Mouse (Mus musculus) lung, postnatal 0 days (tissue): ENCODE results near the gene Hip1. TPM values are rescaled to one million over a fixed set of nuclear protein-coding genes. Genes with fewer than 3 reads are reported as not detected.

Source experiments
- ATAC-seq: fragments of 200-750 bp; cut with Nextera tagmentation; 2 replicates; pipeline ENCODE4 v1.8.0; 2017; ENCODE audit warnings: moderate library complexity
- DNase-seq: peaks from one replicate; pipeline ENCODE4 v3.0.0-alpha.2; 2016; ENCODE audit warnings: low spot score
- H3K27ac ChIP-seq: fragments of 300-500 bp; sonication (generic); 2 replicates; pipeline ENCODE4 v1.5.1; 2014; ENCODE audit warnings: antibody characterized with exemption, mild to moderate bottlenecking, low read length, mixed read lengths
- H3K27me3 ChIP-seq: fragments of 300-500 bp; sonication (generic); replicated peaks from 2 replicates; pipeline ENCODE4 v1.6.1; 2014; ENCODE audit warnings: low read length, mixed read lengths; ENCODE audit not compliant: insufficient read depth
- H3K36me3 ChIP-seq: fragments of 300-500 bp; sonication (generic); 2 replicates; pipeline ENCODE4 v1.6.1; 2014; ENCODE audit warnings: low read length, mixed read lengths; ENCODE audit not compliant: insufficient read depth
- H3K4me1 ChIP-seq: fragments of 300-500 bp; sonication (generic); 2 replicates; pipeline ENCODE4 v1.6.1; 2014; ENCODE audit warnings: antibody characterized with exemption, low read depth, low read length, mixed read lengths; ENCODE audit not compliant: insufficient read depth
- H3K4me2 ChIP-seq: fragments of 300-500 bp; sonication (generic); replicated peaks from 2 replicates; pipeline ENCODE4 v1.6.1; 2014; ENCODE audit warnings: low read depth, mild to moderate bottlenecking, low read length, moderate library complexity, mixed read lengths
- H3K4me3 ChIP-seq: fragments of 300-500 bp; sonication (generic); 2 replicates; pipeline ENCODE4 v1.5.1; 2014; ENCODE audit warnings: low read depth, low read length
- H3K9ac ChIP-seq: fragments of 300-500 bp; sonication (generic); replicated peaks from 2 replicates; pipeline ENCODE4 v1.6.1; 2014; ENCODE audit warnings: low read depth, mild to moderate bottlenecking
- H3K9me3 ChIP-seq: fragments of 300-500 bp; sonication (generic); 2 replicates; pipeline ENCODE4 v1.6.1; 2016; ENCODE audit warnings: low read length, mixed read lengths
- CTCF ChIP-seq: IDR thresholded peaks from 2 replicates; pipeline ENCODE4 v1.5.1; 2016; ENCODE audit warnings: antibody characterized with exemption, mild to moderate bottlenecking
- EP300 ChIP-seq: IDR thresholded peaks from 2 replicates; pipeline ENCODE4 v1.6.1; 2016; ENCODE audit warnings: antibody characterized with exemption, mild to moderate bottlenecking, control low read depth
- WGBS: fragments of 180-500 bp; shearing (Covaris S2); extraction: QIAGEN DNeasy Blood & Tissue Kit; methylation state at CpG from one replicate; pipeline ENCODE4 v1.1.7; 2014; 5-methylcytosine and 5-hydroxymethylcytosine counted together
- polyA plus RNA-seq: library from polyadenylated mRNA; unstranded; fragments of >200 nt; fragmentation: Nextera tagmentation; extraction: Ambion mirVana; gene quantifications from 2 replicates; pipeline ENCODE4 v1.2.1, GENCODE M21; 2015

Hip1 gene
- polyA plus RNA-seq, 1 experiment from 2014 or later: 17.7 TPM

DNA sequence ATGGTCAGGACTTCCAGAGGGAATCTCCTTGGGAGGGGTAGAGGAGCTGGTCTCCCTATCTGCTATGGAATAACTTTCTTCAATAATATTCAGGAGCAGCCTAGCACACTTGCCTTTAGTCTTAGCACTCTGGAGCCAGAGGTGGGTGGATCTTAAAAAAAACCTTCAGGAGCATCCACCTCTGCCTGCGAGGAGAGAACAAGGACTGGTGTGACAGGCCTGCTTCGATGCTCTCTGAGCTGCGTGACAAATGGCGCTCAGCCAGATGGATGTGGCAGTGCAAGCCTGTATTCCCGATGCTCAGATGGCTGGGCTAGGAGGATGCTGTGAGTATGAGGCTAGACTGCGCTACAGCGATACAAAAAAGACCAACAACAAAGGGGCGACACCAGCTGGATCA, 93.8 kb downstream of the Hip1 start:
- no peak for DNase-seq
- H3K4me2 ChIP-seq: no peak overlapping the region
- ATAC-seq: no peak
- WGBS: 91% methylated on average over 8 of the region's 8 CpGs
- H3K9ac ChIP-seq: no peak overlapping the region
- no peaks in the 10 kb centered on the region for H3K4me1 ChIP-seq
- no peak overlapping the region for H3K4me3 ChIP-seq
- TF ChIP-seq CTCF: no peak
- 0 out of 2 replicates have a peak, but pooled peaks cover 4% of the 10 kb centered on the region for H3K36me3 ChIP-seq
- H3K27me3 ChIP-seq: no peaks in the 10 kb centered on the region
- no peak overlapping the region for H3K27ac ChIP-seq
- H3K9me3 ChIP-seq: no peaks in the 10 kb centered on the region

DNA sequence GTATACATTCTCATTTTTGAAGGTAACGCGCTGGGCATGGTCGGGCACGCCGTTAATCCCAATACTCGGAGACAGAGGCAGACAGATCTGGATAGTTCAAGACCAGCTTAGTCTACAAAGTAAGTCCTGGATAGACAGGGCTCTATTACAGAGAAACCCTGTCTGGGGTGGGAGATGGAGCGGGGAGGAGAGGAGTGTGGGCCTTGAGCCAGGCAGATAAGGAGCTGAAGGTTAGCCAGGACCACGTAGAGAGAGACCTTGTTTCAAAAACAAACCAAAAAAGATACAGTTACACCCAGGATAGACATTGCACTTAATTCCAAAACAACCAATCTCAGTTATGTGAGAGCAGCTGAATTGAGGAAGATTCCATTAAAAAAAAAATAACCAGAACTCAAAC, 99.2 kb downstream of the Hip1 start:
- Histone ChIP-seq H3K4me1 (no peaks in the 10 kb centered on the region), H3K9me3 (no peaks in the 10 kb centered on the region), H3K27me3 (no peaks in the 10 kb centered on the region), H3K27ac (no peak overlapping the region), H3K36me3 (peaks cover 5% of the 10 kb centered on the region; the same call in 1 of the 2 replicates), H3K4me2 (no peak overlapping the region), H3K4me3 (no peak overlapping the region), H3K9ac (no peak overlapping the region)
- ATAC-seq (no peak), DNase-seq (no peak)
- no peak for TF ChIP-seq CTCF
- WGBS: 90% methylated on average over 8 of the region's 8 CpGs

DNA sequence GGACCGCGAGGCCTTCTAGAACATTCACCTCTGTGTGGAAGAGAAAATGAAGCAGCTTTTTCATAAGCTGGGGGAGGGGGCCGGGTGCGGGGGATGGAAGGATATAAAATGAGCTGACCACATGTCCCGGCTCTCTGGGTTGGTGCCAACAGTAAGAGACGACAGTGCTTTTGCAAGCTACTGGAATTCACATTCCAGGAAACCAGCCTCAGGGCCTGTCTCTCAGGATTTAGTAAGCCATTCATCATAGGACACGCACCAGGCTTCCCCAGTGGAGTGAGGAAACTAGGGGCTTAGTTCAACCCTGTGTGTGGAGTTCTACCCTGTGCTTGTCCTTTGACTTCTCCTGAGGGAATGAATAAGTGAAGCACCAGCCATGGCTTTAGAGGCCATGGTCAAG, 102.5 kb downstream of the Hip1 start:
- no peak overlapping the region for H3K4me2 ChIP-seq
- no peaks in the 10 kb centered on the region for H3K9me3 ChIP-seq
- no peak overlapping the region for H3K27ac ChIP-seq
- H3K36me3 ChIP-seq: peaks cover 5% of the 10 kb centered on the region; the same call in 1 of the 2 replicates
- H3K27me3 ChIP-seq: no peaks in the 10 kb centered on the region
- H3K9ac ChIP-seq: no peak overlapping the region
- 59% methylated on average over 7 of the region's 7 CpGs for WGBS
- ATAC-seq: peak; percentile 65
- DNase-seq: peak; percentile 79
- no peak overlapping the region for H3K4me3 ChIP-seq
- TF ChIP-seq CTCF: no peak
- no peak for TF ChIP-seq EP300
- no peaks in the 10 kb centered on the region for H3K4me1 ChIP-seq

DNA sequence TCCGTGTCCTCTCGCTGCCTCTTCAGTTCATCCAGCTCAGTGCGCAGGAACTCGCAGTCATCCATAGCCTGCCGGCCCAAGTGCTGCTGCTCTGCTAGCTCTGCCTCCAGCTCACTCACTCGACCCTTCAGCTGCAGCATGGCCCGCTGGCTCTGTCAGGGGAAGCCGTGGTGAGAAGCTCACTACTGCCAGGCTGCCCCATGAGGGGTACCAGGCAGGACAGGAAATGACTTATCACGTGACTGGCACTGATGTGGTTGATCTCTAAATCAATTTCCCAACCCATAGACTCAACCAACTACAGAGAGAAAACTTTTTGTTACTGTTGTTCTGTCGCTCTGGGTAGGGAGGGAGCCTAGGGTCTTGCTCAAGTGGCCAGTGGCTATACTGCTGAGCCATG, 109.9 kb downstream of the Hip1 start:
- Histone ChIP-seq H3K9me3 (no peaks in the 10 kb centered on the region), H3K4me1 (no peaks in the 10 kb centered on the region), H3K27me3 (no peaks in the 10 kb centered on the region), H3K27ac (no peak overlapping the region), H3K4me3 (no peak overlapping the region), H3K36me3 (peaks cover 13% of the 10 kb centered on the region), H3K4me2 (no peak overlapping the region), H3K9ac (no peak overlapping the region)
- TF ChIP-seq EP300 (no peak), CTCF (no peak)
- DNase-seq: no peak
- ATAC-seq: no peak
- 96% methylated on average over 10 of the region's 10 CpGs for WGBS

DNA sequence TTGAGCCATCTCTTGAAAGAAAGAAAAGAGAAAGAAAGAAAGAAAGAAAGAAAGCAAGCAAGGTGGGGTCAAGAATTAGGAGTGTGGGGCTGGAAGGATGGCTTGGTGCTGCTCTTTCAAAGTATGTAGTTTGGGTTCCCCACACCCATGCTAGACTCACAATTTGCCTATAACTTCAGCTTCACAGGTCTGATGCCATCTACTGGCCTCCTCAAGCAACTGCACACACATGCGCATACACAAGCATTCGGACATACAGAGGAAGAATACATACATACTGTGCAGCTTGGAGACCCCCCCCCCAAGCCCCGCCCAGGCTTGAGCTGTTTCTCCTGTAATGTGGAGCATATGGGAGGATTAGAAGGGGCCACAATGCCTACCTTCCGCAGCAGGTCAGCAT, 111.1 kb downstream of the Hip1 start:
- DNase-seq (no peak), ATAC-seq (no peak)
- 99% methylated on average over 4 of the region's 4 CpGs for WGBS
- Histone ChIP-seq H3K27me3 (no peaks in the 10 kb centered on the region), H3K36me3 (peaks cover 19% of the 10 kb centered on the region), H3K27ac (no peak overlapping the region), H3K4me1 (no peaks in the 10 kb centered on the region), H3K4me2 (no peak overlapping the region), H3K9me3 (no peaks in the 10 kb centered on the region), H3K9ac (no peak overlapping the region), H3K4me3 (no peak overlapping the region)
- TF ChIP-seq EP300: no peak
- peak; percentile 30 for TF ChIP-seq CTCF

DNA sequence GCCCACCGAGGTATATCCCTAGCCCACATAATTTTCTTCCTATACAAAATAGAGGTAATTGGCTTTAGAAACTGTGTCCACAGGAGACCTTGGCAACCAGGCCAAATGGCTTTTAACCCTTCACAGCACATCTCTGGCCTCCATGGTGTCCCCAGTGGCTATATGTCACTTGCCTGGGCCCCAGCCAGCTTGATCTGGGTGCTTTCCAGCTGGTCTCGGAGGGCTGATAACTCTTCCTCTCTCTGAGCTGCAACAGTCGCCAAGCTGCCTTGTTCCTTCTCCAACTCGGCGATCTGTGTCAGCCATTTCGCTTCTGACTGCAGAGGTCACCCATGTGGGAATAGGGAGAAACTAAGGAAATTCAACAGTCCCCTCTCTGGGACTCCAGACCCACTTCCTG, 113.8 kb downstream of the Hip1 start:
- H3K4me1 ChIP-seq: no peaks in the 10 kb centered on the region
- TF ChIP-seq EP300 (no peak), CTCF (no peak)
- no peak overlapping the region for H3K4me3 ChIP-seq
- no peaks in the 10 kb centered on the region for H3K9me3 ChIP-seq
- WGBS: 67% methylated on average over 6 of the region's 6 CpGs
- no peaks in the 10 kb centered on the region for H3K27me3 ChIP-seq
- no peak for DNase-seq
- H3K27ac ChIP-seq: no peak overlapping the region
- H3K36me3 ChIP-seq: peaks cover 32% of the 10 kb centered on the region
- no peak overlapping the region for H3K9ac ChIP-seq
- H3K4me2 ChIP-seq: no peak overlapping the region
- no peak for ATAC-seq

DNA sequence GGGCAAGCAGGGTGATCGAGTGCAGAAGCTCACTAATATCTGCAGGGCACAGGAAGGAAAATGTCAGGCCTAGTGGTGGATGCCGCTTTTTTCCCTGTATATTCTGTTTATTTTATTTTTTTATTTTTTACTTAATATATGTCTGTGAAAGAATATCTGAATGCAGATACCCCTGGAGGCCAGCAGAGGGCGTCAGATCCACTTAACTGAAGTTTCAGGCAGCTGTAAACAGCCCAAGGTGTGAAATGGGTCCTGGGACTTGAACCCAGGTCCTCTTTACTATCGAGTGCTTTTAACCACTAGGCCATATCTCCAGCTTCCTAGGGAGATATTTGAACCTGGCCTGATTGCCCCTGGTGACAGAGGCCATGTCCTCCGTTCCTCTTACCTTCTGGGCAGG, 116.1 kb downstream of the Hip1 start:
- 67% methylated on average over 5 of the region's 5 CpGs for WGBS
- Histone ChIP-seq H3K27ac (no peak overlapping the region), H3K27me3 (no peaks in the 10 kb centered on the region), H3K4me3 (no peak overlapping the region), H3K9ac (no peak overlapping the region), H3K36me3 (peaks cover 26% of the 10 kb centered on the region; the same call in 1 of the 2 replicates), H3K4me2 (no peak overlapping the region), H3K9me3 (no peaks in the 10 kb centered on the region), H3K4me1 (no peaks in the 10 kb centered on the region)
- TF ChIP-seq EP300 (no peak), CTCF (peak; percentile 62)
- DNase-seq (peak; percentile 34), ATAC-seq (no peak)
